Mouse (Mus musculus) testis, adult 2 months (tissue): ENCODE data around the gene Azin2.

ENCODE experiments used
- CTCF ChIP-seq: fragments of 200-500 bp; IDR thresholded peaks from 2 replicates; pipeline ENCODE4 v1.5.1; 2012; ENCODE audit warnings: low read depth, mild to moderate bottlenecking, inconsistent platforms, low read length, moderate library complexity; ENCODE audit not compliant: control insufficient read depth, insufficient read depth, insufficient replicate concordance
- POLR2A ChIP-seq: fragments of 200-500 bp; IDR thresholded peaks from 2 replicates; pipeline ENCODE4 v1.6.1; 2012; ENCODE audit warnings: low read depth, mild to moderate bottlenecking, inconsistent platforms, low read length, moderate library complexity; ENCODE audit not compliant: control insufficient read depth

GRCm38 (mm10) chr4:128932783-128933182 lies 29.5 kb downstream of the Azin2 start:
- TF ChIP-seq POLR2A, result no peak
- TF ChIP-seq CTCF, result no peak
